Mouse (Mus musculus): ENCODE measurements around the gene Hsd17b7. TPM values are rescaled to one million over a fixed set of nuclear protein-coding genes. Genes with fewer than 3 reads are reported as not detected.

Gene Hsd17b7
- total and polyA plus RNA-seq, 2 experiments from 2014 or later: 20.9 to 29.0 TPM

GRCm38 (mm10) chr1:169910751-169911150 lies 58.3 kb downstream of the Hsd17b7 start:
- Histone ChIP-seq H3K9ac (no peak overlapping the region), H3K4me2 (ENCODE audit: low read depth) (no peak overlapping the region), H3K4me1 (ENCODE audit: insufficient read depth) (no peaks in the 10 kb centered on the region), H3K27ac (ENCODE audit: low read depth, low read length) (no peak overlapping the region), H3K9me3 (ENCODE audit: low read length) (no peaks in the 10 kb centered on the region), H3K4me3 (ENCODE audit: low read depth, low read length) (no peak overlapping the region), H3K27me3 (ENCODE audit: insufficient read depth, low read length) (no peaks in the 10 kb centered on the region), H3K36me3 (ENCODE audit: insufficient read depth) (no peaks in the 10 kb centered on the region)
- TF ChIP-seq CTCF (IDR thresholded peaks at IDR 0.05; ENCODE audit: low read depth): no peak
- WGBS: 67% methylated on average over 7 of the region's 7 CpGs
- DNase-seq: no peak
- ATAC-seq: no peak

GRCm38 (mm10) chr1:169909659-169910058 lies 59.4 kb downstream of the Hsd17b7 start:
- Histone ChIP-seq H3K4me1 (ENCODE audit: insufficient read depth) (no peaks in the 10 kb centered on the region), H3K36me3 (ENCODE audit: insufficient read depth) (no peaks in the 10 kb centered on the region), H3K9me3 (ENCODE audit: low read length) (no peaks in the 10 kb centered on the region), H3K27ac (ENCODE audit: low read depth, low read length) (no peak overlapping the region), H3K27me3 (ENCODE audit: insufficient read depth, low read length) (no peaks in the 10 kb centered on the region), H3K9ac (no peak overlapping the region), H3K4me3 (ENCODE audit: low read depth, low read length) (no peak overlapping the region), H3K4me2 (ENCODE audit: low read depth) (no peak overlapping the region)
- 83% methylated on average over 6 of the region's 6 CpGs for WGBS
- DNase-seq (no peak), ATAC-seq (no peak)
- TF ChIP-seq CTCF (IDR thresholded peaks at IDR 0.05; ENCODE audit: low read depth): no peak

GRCm38 (mm10) chr1:169909163-169909562 lies 59.9 kb downstream of the Hsd17b7 start:
- TF ChIP-seq CTCF (IDR thresholded peaks at IDR 0.05; ENCODE audit: low read depth): no peak
- Histone ChIP-seq H3K4me2 (ENCODE audit: low read depth) (no peak overlapping the region), H3K4me3 (ENCODE audit: low read depth, low read length) (no peak overlapping the region), H3K4me1 (ENCODE audit: insufficient read depth) (no peaks in the 10 kb centered on the region), H3K9ac (no peak overlapping the region), H3K9me3 (ENCODE audit: low read length) (no peaks in the 10 kb centered on the region), H3K27ac (ENCODE audit: low read depth, low read length) (no peak overlapping the region), H3K36me3 (ENCODE audit: insufficient read depth) (no peaks in the 10 kb centered on the region), H3K27me3 (ENCODE audit: insufficient read depth, low read length) (no peaks in the 10 kb centered on the region)
- 45% methylated on average over 5 of the region's 5 CpGs for WGBS
- no peak for DNase-seq
- no peak for ATAC-seq

- no peak overlapping the region for H3K27ac ChIP-seq (ENCODE audit: low read depth, low read length)
- DNase-seq (no peak), ATAC-seq (no peak)
- no peak overlapping the region for H3K4me3 ChIP-seq (ENCODE audit: low read depth, low read length)
- H3K9me3 ChIP-seq (ENCODE audit: low read length): no peaks in the 10 kb centered on the region
- TF ChIP-seq CTCF (IDR thresholded peaks at IDR 0.05; ENCODE audit: low read depth): no peak
- H3K27me3 ChIP-seq (ENCODE audit: insufficient read depth, low read length): no peaks in the 10 kb centered on the region
- no peak overlapping the region for H3K9ac ChIP-seq
- H3K4me1 ChIP-seq (ENCODE audit: insufficient read depth): no peaks in the 10 kb centered on the region
- H3K4me2 ChIP-seq (ENCODE audit: low read depth): no peak overlapping the region
- no peaks in the 10 kb centered on the region for H3K36me3 ChIP-seq (ENCODE audit: insufficient read depth)
- WGBS: 70% methylated on average over 3 of the region's 3 CpGs
These were observed 68.2 kb downstream of the Hsd17b7 start for GRCm38 (mm10) chr1:169900771-169901336.

Other genes starting within 250 kb of the Hsd17b7 start
- 113 and 130 TPM in 2 replicates for gene Rgs4, start 221.6 kb downstream of the Hsd17b7 start, total RNA-seq (2014; rRNA removed)
- 74.8 and 95.5 TPM in 2 replicates for gene Rgs4, start 221.6 kb downstream of the Hsd17b7 start, polyA plus RNA-seq (2015; fragmentation: Nextera tagmentation; extraction: Ambion mirVana)
- gene Ccdc190, start 40.6 kb downstream of the Hsd17b7 start, total RNA-seq (2014; rRNA removed): 6.8 and 8.3 TPM in 2 replicates
- gene Ccdc190, start 40.6 kb downstream of the Hsd17b7 start, polyA plus RNA-seq (2015; fragmentation: Nextera tagmentation; extraction: Ambion mirVana): 0.97 and 1.5 TPM in 2 replicates
- 5.7 and 9.7 TPM in 2 replicates for gene Ddr2, start 141.5 kb upstream of the Hsd17b7 start, total RNA-seq (2014; rRNA removed)
- gene Ddr2, start 141.5 kb upstream of the Hsd17b7 start, polyA plus RNA-seq (2015; fragmentation: Nextera tagmentation; extraction: Ambion mirVana): 5.6 and 8.2 TPM in 2 replicates
- gene Uap1, start 205.7 kb upstream of the Hsd17b7 start, total RNA-seq (2014; rRNA removed): 47.6 and 48.5 TPM in 2 replicates
- 49.0 and 58.0 TPM in 2 replicates for gene Uap1, start 205.7 kb upstream of the Hsd17b7 start, polyA plus RNA-seq (2015; fragmentation: Nextera tagmentation; extraction: Ambion mirVana)
- gene Uhmk1, start 246.2 kb upstream of the Hsd17b7 start, total RNA-seq (2014; rRNA removed): 34.5 and 44.1 TPM in 2 replicates
- gene Uhmk1, start 246.2 kb upstream of the Hsd17b7 start, polyA plus RNA-seq (2015; fragmentation: Nextera tagmentation; extraction: Ambion mirVana): 4.7 and 6.8 TPM in 2 replicates